Mouse (Mus musculus) gastrocnemius, adult 8-10 months (tissue): Measurements from ENCODE around the gene Foxc2. TPM values are rescaled to one million over a fixed set of nuclear protein-coding genes. Genes with fewer than 3 reads are reported as not detected.
"Not testable (repeated sequence)": the region's sequence is repeated elsewhere in the genome, so short reads cannot be mapped to it uniquely, and the experiment has no call there.

Experiments
- DNase-seq, 2 experiments: peaks; one replicate each; pipeline ENCODE4 v3.0.0; 2022; ENCODE audit warnings: low spot score in 2 of 2
- microRNA-seq: library from miRNA; unstranded; fragments of <30 nt; microRNA quantifications from one replicate; pipeline ENCODE4 v1.2.0, GENCODE M21; 2022
- total RNA-seq, 4 experiments: library from RNA; stranded (reverse); gene quantifications; 2 replicates each; pipeline ENCODE4 v1.2.4; 2022

The Foxc2 gene
- total RNA-seq, 4 experiments from 2014 or later, result 0.10 to 0.16 (median 0.16) TPM; not detected in 1

GRCm38 (mm10) chr8:121136856-121137255 is 20.9 kb downstream of the Foxc2 start:
- DNase-seq, result no peak

- DNase-seq, result not testable (repeated sequence)
Observed at GRCm38 (mm10) chr8:121145457-121146134, 29.6 kb downstream of the Foxc2 start.

GRCm38 (mm10) chr8:121148573-121149083 is 32.7 kb downstream of the Foxc2 start:
- no peak for DNase-seq

- DNase-seq, result peak; percentile 30 to 53
Observed at GRCm38 (mm10) chr8:121152394-121152793, 36.4 kb downstream of the Foxc2 start.

- DNase-seq, result no peak
Observed at GRCm38 (mm10) chr8:121156990-121157491, 41.1 kb downstream of the Foxc2 start.

- no peak for DNase-seq
Observed at GRCm38 (mm10) chr8:121158812-121159211, 42.8 kb downstream of the Foxc2 start.

GRCm38 (mm10) chr8:121161437-121161836 is 45.5 kb downstream of the Foxc2 start:
- DNase-seq, result no peak

GRCm38 (mm10) chr8:121162413-121162812 is 46.4 kb downstream of the Foxc2 start:
- DNase-seq, result no peak

GRCm38 (mm10) chr8:121162906-121163695 is 47.1 kb downstream of the Foxc2 start:
- no peak for DNase-seq

- DNase-seq, result no peak
Observed at GRCm38 (mm10) chr8:121164017-121164469, 48.1 kb downstream of the Foxc2 start.

- no peak for DNase-seq
Observed at GRCm38 (mm10) chr8:121168033-121168432, 52.1 kb downstream of the Foxc2 start.

Small RNA genes lying within 50 kb of the gene (microRNA-seq; reads per million reads assigned to microRNA genes)
- gene Gm27530, result not detected

Other genes with a start within 250 kb of the Foxc2 start
- under 1 TPM in 1 of 4 experiments, not detected in 3; 0.10 TPM for gene Foxf1, start 31.8 kb upstream of the Foxc2 start, total RNA-seq
- 10 to 100 TPM; 11.8 to 14.2 (median 13.2) TPM for gene Mthfsd, start 7.8 kb upstream of the Foxc2 start, total RNA-seq
- gene Foxl1, start 11.8 kb downstream of the Foxc2 start, total RNA-seq, result under 1 TPM in 1 of 4 experiments, not detected in 3; 0.13 TPM